Mouse (Mus musculus): ENCODE data around the gene Tmem192. TPM values are rescaled to one million over a fixed set of nuclear protein-coding genes. Genes with fewer than 3 reads are reported as not detected.

Tmem192 gene
- polyA plus RNA-seq, 1 experiment from 2014 or later = 21.4 TPM

DNA sequence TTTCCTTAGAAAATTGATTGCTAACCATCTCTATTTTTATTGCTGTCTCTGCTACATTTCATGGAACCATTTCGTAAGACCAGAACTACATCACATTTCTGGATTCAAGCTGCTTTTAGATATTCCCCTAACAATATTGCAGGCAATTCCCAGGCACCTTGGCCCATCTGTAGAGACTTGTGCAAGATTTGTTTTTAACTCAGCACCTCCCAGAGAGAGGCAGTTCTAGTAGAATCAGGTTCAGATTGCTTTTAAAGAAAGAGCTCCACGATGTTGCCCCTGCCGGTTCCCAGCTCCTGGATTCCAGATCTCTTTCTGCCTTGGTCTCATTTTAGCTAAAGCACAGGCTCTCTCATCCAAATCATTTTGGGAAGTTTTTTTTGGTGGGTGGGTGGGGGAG, 23.7 kb upstream of the Tmem192 start:
- H3K27me3 ChIP-seq (ENCODE audit: control insufficient read depth, insufficient read depth, low read length) = no peaks in the 10 kb centered on the region
- no peaks in the 10 kb centered on the region for H3K9me3 ChIP-seq (replicated peaks; ENCODE audit: control insufficient read depth, low read length)
- H3K4me2 ChIP-seq (ENCODE audit: low read depth, low read length) = no peak overlapping the region
- H3K9ac ChIP-seq (replicated peaks; ENCODE audit: low read length) = no peak overlapping the region
- DNase-seq (ENCODE audit: low spot score) (no peak), ATAC-seq (replicated peaks; ENCODE audit: insufficient number of reproducible peaks, low FRiP score, low TSS enrichment, low read depth) (no peak)
- no peak overlapping the region for H3K27ac ChIP-seq (replicated peaks; ENCODE audit: low read depth, low read length)
- H3K4me1 ChIP-seq (ENCODE audit: control insufficient read depth, insufficient read depth, low read length) = no peaks in the 10 kb centered on the region
- no peak overlapping the region for H3K4me3 ChIP-seq (ENCODE audit: low read depth, low read length)
- WGBS = 75% methylated on average over 3 of the region's 3 CpGs
- no peaks in the 10 kb centered on the region for H3K36me3 ChIP-seq (replicated peaks; ENCODE audit: control insufficient read depth, insufficient read depth, low read depth, low read length)

DNA sequence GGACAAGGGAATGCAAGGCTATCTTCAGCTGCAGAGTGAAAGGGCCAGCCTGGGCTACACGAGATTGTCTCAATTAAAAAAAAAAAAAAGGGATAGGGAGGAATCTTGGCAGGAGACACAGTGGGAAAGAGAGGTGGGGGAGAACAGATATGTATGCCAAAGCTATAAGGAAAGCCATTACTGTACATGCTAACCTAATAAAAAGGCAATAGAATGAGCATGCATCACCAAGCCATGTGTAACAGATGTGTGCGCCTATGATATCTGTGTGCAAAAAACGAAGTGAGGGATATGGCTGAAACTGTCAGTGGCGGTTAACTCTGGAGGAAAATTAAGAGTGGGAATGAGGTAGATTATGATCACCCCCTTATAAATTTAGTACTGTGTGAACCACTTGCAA, 21.2 kb upstream of the Tmem192 start:
- no peaks in the 10 kb centered on the region for H3K27me3 ChIP-seq (ENCODE audit: control insufficient read depth, insufficient read depth, low read length)
- H3K9me3 ChIP-seq (replicated peaks; ENCODE audit: control insufficient read depth, low read length) = no peaks in the 10 kb centered on the region
- no peak overlapping the region for H3K4me3 ChIP-seq (ENCODE audit: low read depth, low read length)
- 81% methylated on average over 4 of the region's 4 CpGs for WGBS
- no peaks in the 10 kb centered on the region for H3K36me3 ChIP-seq (replicated peaks; ENCODE audit: control insufficient read depth, insufficient read depth, low read depth, low read length)
- H3K4me2 ChIP-seq (ENCODE audit: low read depth, low read length) = no peak overlapping the region
- no peak overlapping the region for H3K9ac ChIP-seq (replicated peaks; ENCODE audit: low read length)
- ATAC-seq (replicated peaks; ENCODE audit: insufficient number of reproducible peaks, low FRiP score, low TSS enrichment, low read depth) = no peak
- no peak overlapping the region for H3K27ac ChIP-seq (replicated peaks; ENCODE audit: low read depth, low read length)
- DNase-seq (ENCODE audit: low spot score) = no peak
- H3K4me1 ChIP-seq (ENCODE audit: control insufficient read depth, insufficient read depth, low read length) = no peaks in the 10 kb centered on the region

GRCm38 (mm10) chr8:64926355-64926754, 20.6 kb upstream of the Tmem192 start:
- Histone ChIP-seq H3K4me2 (ENCODE audit: low read depth, low read length) (no peak overlapping the region), H3K36me3 (replicated peaks; ENCODE audit: control insufficient read depth, insufficient read depth, low read depth, low read length) (no peaks in the 10 kb centered on the region), H3K4me1 (ENCODE audit: control insufficient read depth, insufficient read depth, low read length) (no peaks in the 10 kb centered on the region), H3K9ac (replicated peaks; ENCODE audit: low read length) (no peak overlapping the region), H3K9me3 (replicated peaks; ENCODE audit: control insufficient read depth, low read length) (no peaks in the 10 kb centered on the region), H3K27ac (replicated peaks; ENCODE audit: low read depth, low read length) (no peak overlapping the region), H3K4me3 (ENCODE audit: low read depth, low read length) (no peak overlapping the region), H3K27me3 (ENCODE audit: control insufficient read depth, insufficient read depth, low read length) (no peaks in the 10 kb centered on the region)
- 62% methylated on average over 3 of the region's 3 CpGs for WGBS
- no peak for ATAC-seq (replicated peaks; ENCODE audit: insufficient number of reproducible peaks, low FRiP score, low TSS enrichment, low read depth)
- DNase-seq (ENCODE audit: low spot score) = no peak

DNA sequence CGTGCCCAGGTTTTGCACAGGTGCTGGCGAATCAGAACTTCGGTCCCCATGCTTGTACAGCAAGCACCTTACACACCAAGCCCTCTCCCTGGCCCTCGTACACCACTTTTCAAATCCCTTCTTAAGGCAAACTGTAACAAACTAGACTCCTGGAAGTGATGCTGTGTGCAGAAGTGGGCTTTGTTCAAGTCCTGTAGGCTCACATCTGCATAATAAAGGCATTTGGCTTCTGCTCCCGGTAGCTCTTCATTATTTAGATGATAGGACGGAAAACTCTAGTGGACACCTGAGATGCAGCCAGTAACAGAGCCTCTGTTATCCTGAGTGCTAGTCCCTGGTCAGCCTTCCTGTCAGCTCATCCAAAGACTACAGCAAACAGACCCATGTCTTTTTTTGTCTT, 18.0 kb upstream of the Tmem192 start:
- H3K27me3 ChIP-seq (ENCODE audit: control insufficient read depth, insufficient read depth, low read length) = no peaks in the 10 kb centered on the region
- no peaks in the 10 kb centered on the region for H3K9me3 ChIP-seq (replicated peaks; ENCODE audit: control insufficient read depth, low read length)
- ATAC-seq (replicated peaks; ENCODE audit: insufficient number of reproducible peaks, low FRiP score, low TSS enrichment, low read depth) (no peak), DNase-seq (ENCODE audit: low spot score) (no peak)
- WGBS = 88% methylated on average over 6 of the region's 6 CpGs
- no peak overlapping the region for H3K27ac ChIP-seq (replicated peaks; ENCODE audit: low read depth, low read length)
- H3K4me2 ChIP-seq (ENCODE audit: low read depth, low read length) = no peak overlapping the region
- H3K4me1 ChIP-seq (ENCODE audit: control insufficient read depth, insufficient read depth, low read length) = no peaks in the 10 kb centered on the region
- no peaks in the 10 kb centered on the region for H3K36me3 ChIP-seq (replicated peaks; ENCODE audit: control insufficient read depth, insufficient read depth, low read depth, low read length)
- no peak overlapping the region for H3K9ac ChIP-seq (replicated peaks; ENCODE audit: low read length)
- H3K4me3 ChIP-seq (ENCODE audit: low read depth, low read length) = no peak overlapping the region

GRCm38 (mm10) chr8:64934997-64935396, 12.0 kb upstream of the Tmem192 start:
- Histone ChIP-seq H3K9me3 (replicated peaks; ENCODE audit: control insufficient read depth, low read length) (no peaks in the 10 kb centered on the region), H3K27ac (replicated peaks; ENCODE audit: low read depth, low read length) (no peak overlapping the region), H3K36me3 (replicated peaks; ENCODE audit: control insufficient read depth, insufficient read depth, low read depth, low read length) (no peaks in the 10 kb centered on the region), H3K4me2 (ENCODE audit: low read depth, low read length) (no peak overlapping the region), H3K4me3 (ENCODE audit: low read depth, low read length) (no peak overlapping the region), H3K9ac (replicated peaks; ENCODE audit: low read length) (no peak overlapping the region), H3K4me1 (ENCODE audit: control insufficient read depth, insufficient read depth, low read length) (no peaks in the 10 kb centered on the region), H3K27me3 (ENCODE audit: control insufficient read depth, insufficient read depth, low read length) (no peaks in the 10 kb centered on the region)
- no peak for ATAC-seq (replicated peaks; ENCODE audit: insufficient number of reproducible peaks, low FRiP score, low TSS enrichment, low read depth)
- 69% methylated on average over 3 of the region's 3 CpGs for WGBS
- no peak for DNase-seq (ENCODE audit: low spot score)

GRCm38 (mm10) chr8:64941019-64941418, 6.0 kb upstream of the Tmem192 start:
- ATAC-seq (replicated peaks; ENCODE audit: insufficient number of reproducible peaks, low FRiP score, low TSS enrichment, low read depth) (no peak), DNase-seq (ENCODE audit: low spot score) (no peak)
- Histone ChIP-seq H3K36me3 (replicated peaks; ENCODE audit: control insufficient read depth, insufficient read depth, low read depth, low read length) (no peaks in the 10 kb centered on the region), H3K9ac (replicated peaks; ENCODE audit: low read length) (no peak overlapping the region), H3K4me1 (ENCODE audit: control insufficient read depth, insufficient read depth, low read length) (no peaks in the 10 kb centered on the region), H3K9me3 (replicated peaks; ENCODE audit: control insufficient read depth, low read length) (no peaks in the 10 kb centered on the region), H3K4me3 (ENCODE audit: low read depth, low read length) (no peak overlapping the region), H3K27me3 (ENCODE audit: control insufficient read depth, insufficient read depth, low read length) (no peaks in the 10 kb centered on the region), H3K27ac (replicated peaks; ENCODE audit: low read depth, low read length) (no peak overlapping the region), H3K4me2 (ENCODE audit: low read depth, low read length) (no peak overlapping the region)
- WGBS = 80% methylated on average over 8 of the region's 8 CpGs

DNA sequence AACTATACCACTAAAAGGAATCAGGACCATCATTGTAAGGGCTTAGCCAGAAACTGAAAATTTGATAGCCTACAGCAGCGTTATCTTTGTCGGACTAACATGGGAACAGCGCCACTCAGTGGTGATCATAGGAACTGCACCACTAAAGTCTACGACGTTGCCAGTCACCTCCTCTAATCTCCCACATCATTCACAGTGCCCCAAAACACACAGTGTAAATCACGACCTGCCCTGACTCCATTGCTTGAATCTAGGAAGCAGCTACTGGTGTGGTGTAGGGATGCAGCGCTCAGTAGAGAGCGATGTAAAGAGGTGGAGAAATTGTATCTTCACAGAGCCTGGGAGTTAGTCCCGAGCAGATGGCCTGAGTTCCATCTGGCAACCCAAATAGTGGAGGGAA, 5.5 kb upstream of the Tmem192 start:
- H3K27ac ChIP-seq (replicated peaks; ENCODE audit: low read depth, low read length) = no peak overlapping the region
- 16% methylated on average over 9 of the region's 9 CpGs for WGBS

GRCm38 (mm10) chr8:64942946-64943345, 4.0 kb upstream of the Tmem192 start:
- H3K4me2 ChIP-seq (ENCODE audit: low read depth, low read length) = no peak overlapping the region
- H3K9ac ChIP-seq (replicated peaks; ENCODE audit: low read length) = no peak overlapping the region
- H3K36me3 ChIP-seq (replicated peaks; ENCODE audit: control insufficient read depth, insufficient read depth, low read depth, low read length) = no peaks in the 10 kb centered on the region
- H3K4me1 ChIP-seq (ENCODE audit: control insufficient read depth, insufficient read depth, low read length) = no peaks in the 10 kb centered on the region
- H3K27ac ChIP-seq (replicated peaks; ENCODE audit: low read depth, low read length) = no peak overlapping the region
- DNase-seq (ENCODE audit: low spot score) (no peak), ATAC-seq (replicated peaks; ENCODE audit: insufficient number of reproducible peaks, low FRiP score, low TSS enrichment, low read depth) (no peak)
- H3K4me3 ChIP-seq (ENCODE audit: low read depth, low read length) = no peak overlapping the region
- no peaks in the 10 kb centered on the region for H3K9me3 ChIP-seq (replicated peaks; ENCODE audit: control insufficient read depth, low read length)
- 18% methylated on average over 5 of the region's 5 CpGs for WGBS
- H3K27me3 ChIP-seq (ENCODE audit: control insufficient read depth, insufficient read depth, low read length) = no peaks in the 10 kb centered on the region

More for the DNA sequence above, 5.5 kb upstream of the Tmem192 start:
- Histone ChIP-seq H3K4me2 (ENCODE audit: low read depth, low read length) (no peak overlapping the region), H3K4me3 (ENCODE audit: low read depth, low read length) (no peak overlapping the region), H3K4me1 (ENCODE audit: control insufficient read depth, insufficient read depth, low read length) (no peaks in the 10 kb centered on the region), H3K9ac (replicated peaks; ENCODE audit: low read length) (no peak overlapping the region), H3K27me3 (ENCODE audit: control insufficient read depth, insufficient read depth, low read length) (no peaks in the 10 kb centered on the region), H3K9me3 (replicated peaks; ENCODE audit: control insufficient read depth, low read length) (no peaks in the 10 kb centered on the region), H3K36me3 (replicated peaks; ENCODE audit: control insufficient read depth, insufficient read depth, low read depth, low read length) (no peaks in the 10 kb centered on the region)
- DNase-seq (ENCODE audit: low spot score) = peak; percentile 86
- ATAC-seq (replicated peaks; ENCODE audit: insufficient number of reproducible peaks, low FRiP score, low TSS enrichment, low read depth) = 0 out of 2 replicates have a peak, but pooled peaks have one; percentile 26

Measured in embryonic facial prominence, embryonic 11.5 days (tissue).